Comparison of ENCODE assay signal across 11 mouse cellular contexts in the genomic region with DNA sequence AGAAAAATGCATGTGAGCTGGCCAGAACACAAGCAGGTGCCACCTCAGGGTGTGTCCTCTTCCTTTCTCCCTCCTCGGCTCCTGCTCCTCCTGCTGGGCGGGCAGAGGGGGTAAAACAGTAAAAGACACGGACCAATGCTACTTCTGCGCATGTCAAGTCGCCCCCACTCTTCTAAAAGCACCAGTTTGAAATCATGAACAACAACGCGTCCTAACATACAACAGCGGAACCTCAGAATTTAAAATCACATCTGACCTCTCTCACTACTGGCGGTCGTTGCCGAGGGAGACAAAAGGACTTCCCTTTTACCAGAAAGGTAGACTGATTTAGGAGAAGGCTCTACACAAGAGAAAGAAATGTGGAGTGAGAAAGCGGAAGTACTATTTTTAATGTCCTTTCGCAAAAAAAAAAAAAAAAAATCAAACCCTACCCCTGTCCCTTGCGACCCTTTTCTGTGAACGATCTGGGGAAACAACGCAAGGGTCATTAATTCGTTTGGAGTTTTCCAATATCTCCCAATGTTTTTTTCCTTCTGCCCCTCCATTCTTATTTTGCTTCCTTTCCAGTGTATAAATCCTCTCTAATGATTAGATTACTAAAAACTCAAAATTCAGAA. TPM values are rescaled to one million over a fixed set of nuclear protein-coding genes. Genes with fewer than 3 reads are reported as not detected.
DNase-seq lines count a peak whose midpoint lies in the region; ATAC-seq and TF ChIP-seq lines count a peak whose summit lies in the region.
"Had no signal": no experiment of that assay in that cellular context is flagged by ENCODE, and none has a peak within 500 bp of the region (broad histone marks: within the 10 kb centered on the region; RNA-seq: fewer than 3 reads in every experiment).

No protein-coding gene starts in this region.

- peak overlapping the region; percentile 26 for H3K4me3 ChIP-seq in erythroblast, embryonic 14.5 days (replicated peaks)
- peak overlapping the region in 1 of 2 experiments; percentile 38; a peak in 1 of 4 replicates for H3K4me3 ChIP-seq in MEL (ENCODE audit: control insufficient read depth in 1 of 2, insufficient read depth in 1 of 2, low read depth in 2 of 2, low read length in 2 of 2)
- peak overlapping the region; percentile 7; the same call in 1 of the 2 replicates for H3K4me3 ChIP-seq in liver, embryonic 15.5 days (replicated peaks)
- H3K4me3 ChIP-seq in left cerebral cortex, adult 2 months: no peak overlapping the region
- H3K4me3 ChIP-seq: forebrain, embryonic 12.5 days; limb, embryonic 10.5 days; midbrain, embryonic 12.5 days had no signal

- no peaks in the 10 kb centered on the region for H3K27me3 ChIP-seq in erythroblast, embryonic 14.5 days (ENCODE audit: control insufficient read depth)
- no peaks in the 10 kb centered on the region for H3K27me3 ChIP-seq in MEL (ENCODE audit: control insufficient read depth in 1 of 2, insufficient read depth in 2 of 2, low read length in 2 of 2)
- H3K27me3 ChIP-seq in liver, embryonic 15.5 days: no peaks in the 10 kb centered on the region
- H3K27me3 ChIP-seq in splenic B cell, adult 2 months (ENCODE audit: control insufficient read depth, insufficient read depth, low read length, poor library complexity, severe bottlenecking): no peaks in the 10 kb centered on the region
- H3K27me3 ChIP-seq: forebrain, embryonic 12.5 days; midbrain, embryonic 12.5 days had no signal

- no peak overlapping the region for H3K27ac ChIP-seq in MEL (ENCODE audit: control insufficient read depth, low read depth, low read length)
- peak overlapping the region; percentile 15; the same call in 1 of the 2 replicates for H3K27ac ChIP-seq in liver, embryonic 15.5 days (replicated peaks)
- no peak overlapping the region for H3K27ac ChIP-seq in left cerebral cortex, adult 2 months
- H3K27ac ChIP-seq: forebrain, embryonic 12.5 days; limb, embryonic 10.5 days had no signal

- ATAC-seq in erythroblast, adult 5-6 weeks (replicated peaks; ENCODE audit: low FRiP score, poor library complexity, severe bottlenecking): no peak
- no peak for ATAC-seq in liver, embryonic 15.5 days (ENCODE audit: insufficient read depth)

- intact Hi-C loops in left cerebral cortex, adult 2 months (cut with DNase I): no loop called here

- no peak for TF ChIP-seq CTCF in MEL (IDR thresholded peaks at IDR 0.05 in 2 of 3, conservative IDR thresholded peaks at IDR 0.05 in 1 of 3; ENCODE audit: control insufficient read depth in 1 of 3, insufficient read depth in 1 of 3, low read depth in 2 of 3, low read length in 3 of 3, poor library complexity in 1 of 3, severe bottlenecking in 1 of 3)
- TF ChIP-seq CTCF in left cerebral cortex, adult 2 months (IDR thresholded peaks at IDR 0.05): no peak; the same call in 1 of the 2 replicates

- H3K9ac ChIP-seq in MEL (ENCODE audit: control insufficient read depth, low read depth, low read length, poor library complexity, severe bottlenecking): 0 out of 2 replicates have a peak overlapping the region, but pooled peaks have one; percentile 13
- no peak overlapping the region for H3K9ac ChIP-seq in liver, embryonic 15.5 days
- H3K9ac ChIP-seq: forebrain, embryonic 12.5 days; midbrain, embryonic 12.5 days had no signal

- 31% methylated on average over 17 of the region's 17 CpGs for WGBS in liver, embryonic 15.5 days (ENCODE audit: insufficient replicate concordance)

- TF ChIP-seq POLR2A in MEL (IDR thresholded peaks at IDR 0.05; ENCODE audit: control insufficient read depth in 1 of 2, insufficient read depth in 1 of 2, low read depth in 1 of 2, low read length in 2 of 2, poor library complexity in 1 of 2): no peak

- H3K4me2 ChIP-seq in liver, embryonic 15.5 days: peak overlapping the region; percentile 29
- H3K4me2 ChIP-seq: forebrain, embryonic 12.5 days; midbrain, embryonic 12.5 days had no signal

- no peak for TF ChIP-seq RAD21 in MEL (IDR thresholded peaks at IDR 0.05; ENCODE audit: low read depth, low read length)

- H3K9me3 ChIP-seq in erythroblast, embryonic 14.5 days (ENCODE audit: control insufficient read depth, low read length): no peaks in the 10 kb centered on the region
- H3K9me3 ChIP-seq in MEL (replicated peaks; ENCODE audit: insufficient read depth, low read length): no peaks in the 10 kb centered on the region
- H3K9me3 ChIP-seq in liver, embryonic 15.5 days (replicated peaks): no peaks in the 10 kb centered on the region
- H3K9me3 ChIP-seq: forebrain, embryonic 12.5 days; limb, embryonic 10.5 days; midbrain, embryonic 12.5 days had no signal

- H3K36me3 ChIP-seq in erythroblast, embryonic 14.5 days (ENCODE audit: control insufficient read depth): peaks cover 70% of the 10 kb centered on the region
- peaks cover 1 to 19% of the 10 kb centered on the region in 2 experiments for H3K36me3 ChIP-seq in MEL (ENCODE audit: control insufficient read depth in 1 of 2, insufficient read depth in 2 of 2, low read length in 2 of 2)
- peaks cover 10% of the 10 kb centered on the region for H3K36me3 ChIP-seq in liver, embryonic 15.5 days (replicated peaks)
- H3K36me3 ChIP-seq in splenic B cell, adult 2 months (ENCODE audit: control insufficient read depth, insufficient read depth, low read length, poor library complexity, severe bottlenecking): no peaks in the 10 kb centered on the region
- H3K36me3 ChIP-seq: forebrain, embryonic 12.5 days; midbrain, embryonic 12.5 days had no signal

- peaks cover 84% of the 10 kb centered on the region for H3K4me1 ChIP-seq in erythroblast, embryonic 14.5 days (ENCODE audit: control insufficient read depth)
- peaks cover 7 to 15% of the 10 kb centered on the region in 2 experiments; a peak in 2 of 4 replicates for H3K4me1 ChIP-seq in MEL (ENCODE audit: control insufficient read depth in 1 of 2, insufficient read depth in 2 of 2, low read length in 2 of 2)
- H3K4me1 ChIP-seq in liver, embryonic 15.5 days (replicated peaks): peaks cover 74% of the 10 kb centered on the region

- 0 out of 4 replicates have a peak, but pooled peaks have one; percentile 41 to 47 for TF ChIP-seq EP300 in MEL (IDR thresholded peaks at IDR 0.05; ENCODE audit: low read depth in 1 of 2, low read length in 2 of 2)

- peaks cover 62% of the 10 kb centered on the region for H3K79me2 ChIP-seq in MEL (ENCODE audit: control insufficient read depth, insufficient read depth, low read length, poor library complexity)

- DNase-seq in MEL (ENCODE audit: low read depth, low spot score): peak; percentile 83
- DNase-seq in splenic B cell, adult 2 months (ENCODE audit: low read depth, low spot score): peak; percentile 70
- DNase-seq in left cerebral cortex, adult 2 months (ENCODE audit: extremely low spot score in 1 of 2, low spot score in 2 of 2): no peak
- DNase-seq in right cerebral cortex, postnatal 25 days: no peak
- no peak for DNase-seq in urinary bladder, postnatal 10 days (ENCODE audit: low spot score)

TF ChIP-seq in MEL, 35 proteins besides CTCF, POLR2A, EP300 and RAD21:
- TF ChIP-seq NELFE (IDR thresholded peaks at IDR 0.05; ENCODE audit: low read depth, low read length): no peak
- TF ChIP-seq TBP (IDR thresholded peaks at IDR 0.05; ENCODE audit: low read depth, low read length): no peak
- peak; percentile 93 for TF ChIP-seq ZNF384 (IDR thresholded peaks at IDR 0.05; ENCODE audit: low read depth, low read length)
- TF ChIP-seq MYC (IDR thresholded peaks at IDR 0.05; ENCODE audit: low read depth, low read length): 0 out of 2 replicates have a peak, but pooled peaks have one; percentile 37
- no peak for TF ChIP-seq USF2 (IDR thresholded peaks at IDR 0.05; ENCODE audit: borderline replicate concordance in 1 of 2, insufficient read depth in 1 of 2, low read depth in 1 of 2, low read length in 2 of 2)
- TF ChIP-seq USF1 (IDR thresholded peaks at IDR 0.05; ENCODE audit: low read depth, low read length): no peak
- no peak for TF ChIP-seq POLR2AphosphoS5 (IDR thresholded peaks at IDR 0.05; ENCODE audit: borderline replicate concordance, low read depth, low read length)
- TF ChIP-seq MAZ (IDR thresholded peaks at IDR 0.05; ENCODE audit: low read depth, low read length): no peak
- TF ChIP-seq MXI1 (IDR thresholded peaks at IDR 0.05; ENCODE audit: low read depth, low read length): 0 out of 2 replicates have a peak, but pooled peaks have one; percentile 39
- peak; percentile 89 for TF ChIP-seq RCOR1 (IDR thresholded peaks at IDR 0.05; ENCODE audit: low read depth, low read length)
- peak; percentile 36; the same call in 1 of the 2 replicates for TF ChIP-seq ETS1 (IDR thresholded peaks at IDR 0.05; ENCODE audit: low read depth, low read length)

RNA-seq across cellular contexts. Expression of a gene that starts 7.7 kb away (rescaled TPM):
- 0.55 and 0.77 TPM in 2 replicates for polyA plus RNA-seq in erythroblast, embryonic 14.5 days (2012)
- total RNA-seq in erythroblast, adult 5-6 weeks (2015; ENCODE audit: low replicate concordance): 66.7 and 71.5 TPM in 2 replicates
- 68.1 and 82.0 TPM in 2 replicates for total RNA-seq in erythroblast, adult 5-6 weeks (2017; ENCODE audit: low replicate concordance)
- total RNA-seq in MEL (2012; rRNA removed): 13.6 and 16.2 TPM in 2 replicates
- polyA plus RNA-seq in MEL (2012; ENCODE audit: insufficient read depth in 1 of 2, insufficient read length in 2 of 2, low read depth in 1 of 2, low replicate concordance in 2 of 2, missing spikeins in 1 of 2): 10 to 100 TPM; 21.1 to 42.6 TPM
- 19.1 and 19.9 TPM in 2 replicates for polyA plus RNA-seq in liver, embryonic 15.5 days (2015; fragmentation: Nextera tagmentation; extraction: Ambion mirVana)
- total RNA-seq in left cerebral cortex, adult 2 months (2021): 10 to 100 TPM; 53.4 to 54.3 TPM

Comparison
In these comparisons a context has a peak if more than half of its experiments do, and no peak if none do; other contexts are left out.
1. DNase-seq: peak in MEL (single experiment) and splenic B cell, adult 2 months (single experiment); none in left cerebral cortex, adult 2 months (0 of 2), right cerebral cortex, postnatal 25 days (single experiment) and urinary bladder, postnatal 10 days (single experiment).